In genomic region chr17:24559146-24559545, GRCm38 (mm10) we compare ENCODE assay signal across 8 mouse cellular contexts. TPM values are rescaled to one million over a fixed set of nuclear protein-coding genes. Genes with fewer than 3 reads are reported as not detected.
A peak's percentile ranks its signal among the peaks of the same experiment; 100 is the strongest.
DNase-seq lines count a peak whose midpoint lies in the region; ATAC-seq lines count a peak whose summit lies in the region.

No protein-coding gene starts in this region.

- DNase-seq in heart, embryonic 10.5 days (ENCODE audit: low spot score) = no peak
- peak; percentile 49 for DNase-seq in kidney, postnatal 10 days
- DNase-seq in layer of hippocampus, adult 11-12 months (ENCODE audit: low spot score) = no peak
- no peak for DNase-seq in frontal cortex, postnatal 25 days (ENCODE audit: low spot score in 2 of 2)

- peaks cover 9% of the 10 kb centered on the region for H3K36me3 ChIP-seq in megakaryocyte, embryonic 14.5 days (replicated peaks; ENCODE audit: low read length)
- H3K36me3 ChIP-seq in heart, embryonic 10.5 days = no peaks in the 10 kb centered on the region; the same call in 1 of the 2 replicates
- H3K36me3 ChIP-seq in midbrain, embryonic 13.5 days = no peaks in the 10 kb centered on the region

- ATAC-seq in megakaryocyte, adult 5-6 weeks (ENCODE audit: poor library complexity, severe bottlenecking) = no peak
- peak; percentile 70 for ATAC-seq in midbrain, embryonic 13.5 days
- no peak for ATAC-seq in activated CD4-positive, CD25-positive, alpha-beta regulatory T cell, adult 4 months

- H3K9ac ChIP-seq in midbrain, embryonic 13.5 days (replicated peaks) = no peak overlapping the region

- peaks cover 91% of the 10 kb centered on the region for H3K4me1 ChIP-seq in megakaryocyte, embryonic 14.5 days
- H3K4me1 ChIP-seq in heart, embryonic 10.5 days = peaks cover 43% of the 10 kb centered on the region
- peaks cover 28% of the 10 kb centered on the region for H3K4me1 ChIP-seq in midbrain, embryonic 13.5 days (replicated peaks)

- peak overlapping the region; percentile 8; the same call in 1 of the 2 replicates for H3K4me2 ChIP-seq in midbrain, embryonic 13.5 days (replicated peaks)

- H3K27me3 ChIP-seq in megakaryocyte, embryonic 14.5 days (replicated peaks) = no peaks in the 10 kb centered on the region
- H3K27me3 ChIP-seq in heart, embryonic 10.5 days (ENCODE audit: insufficient read depth, poor library complexity, severe bottlenecking) = no peaks in the 10 kb centered on the region
- no peaks in the 10 kb centered on the region for H3K27me3 ChIP-seq in midbrain, embryonic 13.5 days

- peak overlapping the region; percentile 44 for H3K4me3 ChIP-seq in megakaryocyte, embryonic 14.5 days (replicated peaks)
- H3K4me3 ChIP-seq in heart, embryonic 10.5 days = no peak overlapping the region
- no peak overlapping the region for H3K4me3 ChIP-seq in midbrain, embryonic 13.5 days (replicated peaks)

- 65% methylated on average over 3 of the region's 3 CpGs for WGBS in heart, embryonic 10.5 days
- WGBS in midbrain, embryonic 13.5 days = 40% methylated on average over 3 of the region's 3 CpGs

- peak overlapping the region; percentile 49; the same call in 1 of the 2 replicates for H3K27ac ChIP-seq in heart, embryonic 10.5 days
- peak overlapping the region; percentile 79 for H3K27ac ChIP-seq in midbrain, embryonic 13.5 days

- H3K9me3 ChIP-seq in megakaryocyte, embryonic 14.5 days = no peaks in the 10 kb centered on the region
- H3K9me3 ChIP-seq in heart, embryonic 10.5 days = no peaks in the 10 kb centered on the region
- H3K9me3 ChIP-seq in midbrain, embryonic 13.5 days = no peaks in the 10 kb centered on the region

RNA-seq across cellular contexts. Expression of gene Pkd1, which starts 9.5 kb away (rescaled TPM):
- 3.5 and 5.6 TPM in 2 replicates for polyA plus RNA-seq in megakaryocyte, embryonic 14.5 days (2012; ENCODE audit: insufficient read depth, low replicate concordance)
- total RNA-seq in megakaryocyte, adult 5-6 weeks (2015) = 7.8 and 10.8 TPM in 2 replicates
- total RNA-seq in megakaryocyte, adult 5-6 weeks (2017) = 13.1 and 19.9 TPM in 2 replicates
- 12.3 and 13.9 TPM in 2 replicates for polyA plus RNA-seq in heart, embryonic 10.5 days (2016; fragmentation: Nextera tagmentation; extraction: Ambion mirVana)
- 17.7 and 19.4 TPM in 2 replicates for polyA plus RNA-seq in midbrain, embryonic 13.5 days (2015; fragmentation: Nextera tagmentation; extraction: Ambion mirVana)
- 10 to 100 TPM; 11.5 to 15.4 TPM for polyA plus RNA-seq in activated CD4-positive, CD25-positive, alpha-beta regulatory T cell, adult 4 months (2017; shearing (Covaris generic))

RNA-seq across cellular contexts. Expression of gene Rab26, which starts 25.1 kb away (rescaled TPM):
- not detected in 2 replicates for polyA plus RNA-seq in megakaryocyte, embryonic 14.5 days (2012; ENCODE audit: insufficient read depth, low replicate concordance)
- total RNA-seq in megakaryocyte, adult 5-6 weeks (2015) = 0.42 and 0.57 TPM in 2 replicates
- 0.95 and 1.1 TPM in 2 replicates for total RNA-seq in megakaryocyte, adult 5-6 weeks (2017)
- 1.3 and 2.3 TPM in 2 replicates for polyA plus RNA-seq in heart, embryonic 10.5 days (2016; fragmentation: Nextera tagmentation; extraction: Ambion mirVana)
- 2.9 TPM in 2 replicates for polyA plus RNA-seq in midbrain, embryonic 13.5 days (2015; fragmentation: Nextera tagmentation; extraction: Ambion mirVana)
- polyA plus RNA-seq in activated CD4-positive, CD25-positive, alpha-beta regulatory T cell, adult 4 months (2017; shearing (Covaris generic)) = 1 to 10 TPM; 2.8 to 3.3 TPM

RNA-seq across cellular contexts. Expression of gene Traf7, which starts 31.4 kb away (rescaled TPM):
- 122 and 123 TPM in 2 replicates for polyA plus RNA-seq in megakaryocyte, embryonic 14.5 days (2012; ENCODE audit: insufficient read depth, low replicate concordance)
- total RNA-seq in megakaryocyte, adult 5-6 weeks (2015) = 46.4 and 48.1 TPM in 2 replicates
- total RNA-seq in megakaryocyte, adult 5-6 weeks (2017) = 81.3 and 82.8 TPM in 2 replicates
- polyA plus RNA-seq in heart, embryonic 10.5 days (2016; fragmentation: Nextera tagmentation; extraction: Ambion mirVana) = 93.5 and 95.9 TPM in 2 replicates
- 97.3 and 106 TPM in 2 replicates for polyA plus RNA-seq in midbrain, embryonic 13.5 days (2015; fragmentation: Nextera tagmentation; extraction: Ambion mirVana)
- 10 to 100 TPM; 35.0 to 58.7 TPM for polyA plus RNA-seq in activated CD4-positive, CD25-positive, alpha-beta regulatory T cell, adult 4 months (2017; shearing (Covaris generic))
